Mouse (Mus musculus) mesoderm, embryonic 11.5 days (tissue): ENCODE measurements around the gene Rasl2-9.
"Not testable (repeated sequence)": the region's sequence is repeated elsewhere in the genome, so short reads cannot be mapped to it uniquely, and the experiment has no call there.

Experiments
- DNase-seq: peaks from one replicate; pipeline ENCODE4 v3.0.0-alpha.2; 2012; ENCODE audit warnings: low read depth, low spot score

The Rasl2-9 gene

GRCm38 (mm10) chr7:5080815-5081214 lies 44.9 kb downstream of the Rasl2-9 start:
- peak; percentile 42 for DNase-seq

- DNase-seq, result peak; percentile 97
These were observed 45.6 kb downstream of the Rasl2-9 start, which contains the start of gene Epn1 for GRCm38 (mm10) chr7:5080010-5080751. Epn1 (plus strand) TSS chr7:5080235.

- not testable (repeated sequence) for DNase-seq
These were observed 46.3 kb downstream of the Rasl2-9 start for GRCm38 (mm10) chr7:5079365-5080009.

GRCm38 (mm10) chr7:5076931-5077330 lies 48.8 kb downstream of the Rasl2-9 start:
- no peak for DNase-seq

GRCm38 (mm10) chr7:5074984-5075383 lies 50.8 kb downstream of the Rasl2-9 start:
- DNase-seq, result no peak
